Mouse (Mus musculus) stomach, embryonic 16.5 days (tissue): ENCODE data around the gene Fbxl15. TPM values are rescaled to one million over a fixed set of nuclear protein-coding genes. Genes with fewer than 3 reads are reported as not detected.
A peak's percentile ranks its signal among the peaks of the same experiment; 100 is the strongest.

Experiments used
- ATAC-seq: fragments of 200-750 bp; cut with Nextera tagmentation; 2 replicates; pipeline ENCODE4 v1.8.0; 2017; ENCODE audit warnings: moderate number of reproducible peaks, moderate TSS enrichment; ENCODE audit not compliant: insufficient read depth, low FRiP score
- H3K27ac ChIP-seq: fragments of 300-500 bp; sonication (generic); 2 replicates; pipeline ENCODE4 v1.5.1; 2014; ENCODE audit warnings: low read length
- H3K27me3 ChIP-seq: fragments of 300-500 bp; sonication (generic); 2 replicates; pipeline ENCODE4 v1.6.1; 2014; ENCODE audit warnings: low read length, control low read depth, mixed read lengths; ENCODE audit not compliant: control insufficient read depth, insufficient read depth
- H3K36me3 ChIP-seq: fragments of 300-500 bp; sonication (generic); 2 replicates; pipeline ENCODE4 v1.6.1; 2014; ENCODE audit warnings: low read length; ENCODE audit not compliant: control insufficient read depth, insufficient read depth
- H3K4me1 ChIP-seq: fragments of 300-500 bp; sonication (generic); 2 replicates; pipeline ENCODE4 v1.6.1; 2014; ENCODE audit warnings: low read length, control low read depth, mixed read lengths; ENCODE audit not compliant: control insufficient read depth, insufficient read depth
- H3K4me2 ChIP-seq: fragments of 300-500 bp; sonication (generic); 2 replicates; pipeline ENCODE4 v1.6.1; 2014; ENCODE audit warnings: low read depth, low read length, mixed read lengths
- H3K4me3 ChIP-seq: fragments of 300-500 bp; sonication (generic); replicated peaks from 2 replicates; pipeline ENCODE4 v1.5.1; 2014; ENCODE audit warnings: mild to moderate bottlenecking, low read length
- H3K9ac ChIP-seq: fragments of 300-500 bp; sonication (generic); 2 replicates; pipeline ENCODE4 v1.6.1; 2014; ENCODE audit warnings: low read length
- H3K9me3 ChIP-seq: fragments of 300-500 bp; sonication (generic); replicated peaks from 2 replicates; pipeline ENCODE4 v1.6.1; 2016; ENCODE audit warnings: low read length, control low read depth; ENCODE audit not compliant: control insufficient read depth
- WGBS: fragments of 180-500 bp; shearing (Covaris S2); extraction: QIAGEN DNeasy Blood & Tissue Kit; methylation state at CpG from one replicate; pipeline ENCODE4 v1.1.7; 2014; 5-methylcytosine and 5-hydroxymethylcytosine counted together
- microRNA counts: library from miRNA; unstranded; fragments of <30 nt; microRNA quantifications from one replicate; lab custom pipeline; 2016
- microRNA-seq: library from miRNA; unstranded; fragments of <30 nt; microRNA quantifications from one replicate; pipeline ENCODE4, GENCODE M21; 2016
- polyA plus RNA-seq: library from polyadenylated mRNA; unstranded; fragments of >200 nt; fragmentation: Nextera tagmentation; extraction: Ambion mirVana; gene quantifications from 2 replicates; pipeline ENCODE4 v1.2.1, GENCODE M21; 2015

The Fbxl15 gene
- polyA plus RNA-seq, 1 experiment from 2014 or later: 16.0 TPM

DNA sequence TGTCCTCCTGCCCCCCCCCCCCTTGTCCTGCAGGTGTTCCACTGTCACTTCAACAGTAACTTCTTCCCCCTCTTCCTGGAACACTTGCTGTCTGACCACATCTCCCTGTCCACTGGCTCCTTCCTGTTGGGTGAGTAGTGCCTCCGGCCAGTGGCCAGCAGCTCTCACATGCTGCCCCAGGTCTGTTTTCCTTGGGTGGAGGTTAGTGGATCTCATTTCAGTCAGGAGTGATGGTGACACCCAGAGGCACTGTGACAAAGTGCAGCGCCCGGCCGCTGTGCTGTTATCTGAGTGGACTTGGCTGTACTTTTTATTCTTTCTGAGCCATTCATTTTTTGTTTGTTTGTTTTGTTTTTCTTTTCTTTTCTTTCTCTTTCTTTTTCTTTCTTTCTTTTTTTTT, 41.2 kb downstream of the Fbxl15 start:
- H3K9me3 ChIP-seq: no peaks in the 10 kb centered on the region
- H3K4me3 ChIP-seq: no peak overlapping the region
- WGBS: 17% methylated on average over 4 of the region's 4 CpGs
- H3K27me3 ChIP-seq: no peaks in the 10 kb centered on the region
- H3K4me1 ChIP-seq: no peaks in the 10 kb centered on the region
- H3K4me2 ChIP-seq: no peak overlapping the region
- peak; percentile 80; the same call in 1 of the 2 replicates for ATAC-seq
- no peaks in the 10 kb centered on the region for H3K36me3 ChIP-seq
- H3K9ac ChIP-seq: no peak overlapping the region
- no peak overlapping the region for H3K27ac ChIP-seq

DNA sequence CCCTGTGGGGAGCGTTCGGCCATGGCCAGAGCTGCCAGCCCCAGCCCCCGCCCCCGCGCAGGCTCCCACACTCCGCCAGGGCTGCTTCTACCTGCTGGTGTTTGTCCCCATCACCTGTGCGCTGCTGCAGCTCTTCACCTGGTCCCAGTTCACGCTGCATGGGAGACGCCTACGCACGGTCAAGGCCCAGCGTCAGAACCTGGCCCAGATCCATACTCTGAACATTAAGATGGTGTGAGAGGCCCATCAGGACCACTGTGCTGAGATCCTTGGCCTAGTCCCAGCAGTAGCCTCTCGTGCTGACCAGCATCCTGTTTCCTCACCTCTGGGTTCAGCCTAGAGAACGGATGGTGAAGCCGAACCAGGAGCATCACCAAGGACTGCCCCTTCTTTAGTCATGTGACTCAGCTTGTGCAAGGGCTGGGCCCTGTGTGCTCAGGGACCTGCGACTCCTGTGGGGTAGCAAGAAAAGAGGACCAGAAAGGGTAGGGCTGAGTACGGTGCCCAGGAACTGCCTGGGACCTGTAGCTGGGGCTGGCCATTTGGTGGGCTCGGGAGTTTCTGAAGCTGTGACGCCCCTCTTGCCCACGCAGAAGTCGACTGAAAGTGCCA, 46.6 kb downstream of the Fbxl15 start:
- H3K27ac ChIP-seq: no peak overlapping the region
- H3K9me3 ChIP-seq: no peaks in the 10 kb centered on the region
- H3K27me3 ChIP-seq: no peaks in the 10 kb centered on the region
- H3K36me3 ChIP-seq: peaks cover 17% of the 10 kb centered on the region
- ATAC-seq: 0 out of 2 replicates have a peak, but pooled peaks have one; percentile 2
- no peaks in the 10 kb centered on the region for H3K4me1 ChIP-seq
- WGBS: 50% methylated on average over 21 of the region's 21 CpGs
- no peak overlapping the region for H3K4me3 ChIP-seq
- no peak overlapping the region for H3K9ac ChIP-seq
- H3K4me2 ChIP-seq: no peak overlapping the region

DNA sequence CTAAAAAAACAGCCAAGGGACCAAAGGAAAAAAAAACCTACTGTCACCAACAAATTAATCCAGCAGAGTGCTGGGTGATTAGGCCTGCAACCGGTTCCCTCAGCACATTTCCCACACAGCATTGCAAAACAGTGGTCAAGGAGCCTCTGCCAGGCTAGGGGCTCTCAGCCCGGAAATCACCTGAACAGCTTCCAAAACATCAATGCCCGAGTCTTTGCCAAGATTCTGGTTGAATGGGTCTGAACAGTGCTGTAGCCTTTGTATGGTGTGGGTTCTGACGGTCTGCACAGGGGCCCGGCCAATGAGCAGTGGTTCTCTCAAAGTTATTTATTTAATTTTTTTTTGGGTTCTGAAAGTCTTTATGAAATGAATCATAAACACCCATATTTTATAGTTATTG, 47.5 kb downstream of the Fbxl15 start:
- Histone ChIP-seq H3K4me3 (no peak overlapping the region), H3K36me3 (peaks cover 25% of the 10 kb centered on the region), H3K4me1 (no peaks in the 10 kb centered on the region), H3K9me3 (no peaks in the 10 kb centered on the region), H3K4me2 (no peak overlapping the region), H3K27ac (no peak overlapping the region), H3K27me3 (no peaks in the 10 kb centered on the region), H3K9ac (no peak overlapping the region)
- 62% methylated on average over 5 of the region's 5 CpGs for WGBS
- ATAC-seq: no peak

DNA sequence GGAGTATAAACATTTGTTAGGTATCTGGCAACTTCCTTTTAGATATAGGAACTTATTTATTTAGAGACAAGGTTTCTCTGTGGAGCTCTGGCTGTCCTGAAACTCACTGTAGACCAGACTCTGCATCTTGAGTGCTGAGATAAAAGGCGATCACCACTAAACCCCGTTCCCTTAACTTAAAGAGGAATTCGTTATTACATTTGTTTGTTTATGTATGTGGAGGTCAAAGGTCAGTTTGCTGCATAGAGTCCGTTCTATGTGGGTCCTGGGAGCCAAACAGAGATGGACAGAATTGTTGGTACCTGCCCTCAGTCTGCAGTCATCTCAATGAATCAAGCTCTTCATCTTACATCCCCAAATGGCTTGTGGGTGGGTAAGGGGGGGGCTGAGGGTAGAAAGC, 47.9 kb downstream of the Fbxl15 start:
- H3K27ac ChIP-seq: no peak overlapping the region
- no peaks in the 10 kb centered on the region for H3K9me3 ChIP-seq
- no peak overlapping the region for H3K4me2 ChIP-seq
- no peak overlapping the region for H3K4me3 ChIP-seq
- no peaks in the 10 kb centered on the region for H3K4me1 ChIP-seq
- no peak for ATAC-seq
- H3K27me3 ChIP-seq: no peaks in the 10 kb centered on the region
- H3K9ac ChIP-seq: no peak overlapping the region
- WGBS: 27% methylated on average over 4 of the region's 4 CpGs
- peaks cover 25% of the 10 kb centered on the region for H3K36me3 ChIP-seq

MicroRNAs encoded within 50 kb of the gene (microRNA counts, 519-probe panel; counts per million panel counts)
- 2,540 counts per million, percentile 55 among the panel's probes with 10 or more counts for microRNA mmu-miR-146b (lab: Ali Mortazavi, UCI)

Small RNA genes lying within 50 kb of the gene (microRNA-seq; reads per million reads assigned to microRNA genes)
- 0.50 reads per million for gene Mir146b

Other genes starting within 250 kb of the Fbxl15 start
- gene Elovl3, start 196.3 kb upstream of the Fbxl15 start, polyA plus RNA-seq: 0.06 TPM in 1 of 2 replicates, not detected in the other
- 0.57 TPM in 1 of 2 replicates, not detected in the other for gene Pitx3, start 179.9 kb upstream of the Fbxl15 start, polyA plus RNA-seq
- gene Gbf1, start 175.7 kb upstream of the Fbxl15 start, polyA plus RNA-seq: 36.4 and 40.4 TPM in 2 replicates
- gene Nfkb2, start 23.9 kb upstream of the Fbxl15 start, polyA plus RNA-seq: 10.2 and 10.4 TPM in 2 replicates
- gene Psd, start 1.0 kb upstream of the Fbxl15 start, polyA plus RNA-seq: 22.1 and 23.0 TPM in 2 replicates
- 131 and 133 TPM in 2 replicates for gene Cuedc2, start 10.5 kb downstream of the Fbxl15 start, polyA plus RNA-seq
- 13.8 and 16.8 TPM in 2 replicates for gene Mfsd13a, start 12.9 kb downstream of the Fbxl15 start, polyA plus RNA-seq
- 1.7 and 1.8 TPM in 2 replicates for gene 2310034G01Rik, start 22.1 kb downstream of the Fbxl15 start, polyA plus RNA-seq
- gene Actr1a, start 67.6 kb downstream of the Fbxl15 start, polyA plus RNA-seq: 135 and 146 TPM in 2 replicates
- 26.4 and 27.4 TPM in 2 replicates for gene Sufu, start 68.7 kb downstream of the Fbxl15 start, polyA plus RNA-seq
- gene Trim8, start 173.5 kb downstream of the Fbxl15 start, polyA plus RNA-seq: 11.8 and 16.2 TPM in 2 replicates
- gene Arl3, start 245.0 kb downstream of the Fbxl15 start, polyA plus RNA-seq: 98.1 and 105 TPM in 2 replicates
- 16.6 and 19.3 TPM in 2 replicates for gene Sfxn2, start 245.2 kb downstream of the Fbxl15 start, polyA plus RNA-seq